Mouse (Mus musculus): Measurements from ENCODE around the gene Fbxl19. TPM values are rescaled to one million over a fixed set of nuclear protein-coding genes. Genes with fewer than 3 reads are reported as not detected.
"Not testable (repeated sequence)": the region's sequence is repeated elsewhere in the genome, so short reads cannot be mapped to it uniquely, and the experiment has no call there.

Fbxl19 gene
- total RNA-seq, 2 experiments from 2014 or later: 73.0 to 73.5 TPM

GRCm38 (mm10) chr7:127766851-127767609 is 22.7 kb downstream of the Fbxl19 start:
- DNase-seq (ENCODE audit: low spot score in 2 of 2): no peak

- no peak for DNase-seq (ENCODE audit: low spot score in 2 of 2)
Measured at GRCm38 (mm10) chr7:127767671-127768345, 23.5 kb downstream of the Fbxl19 start.

- DNase-seq (ENCODE audit: low spot score in 2 of 2): no peak
Measured at GRCm38 (mm10) chr7:127768346-127768996, 24.1 kb downstream of the Fbxl19 start.

GRCm38 (mm10) chr7:127768997-127769593 is 24.8 kb downstream of the Fbxl19 start:
- DNase-seq (ENCODE audit: low spot score in 2 of 2): peak; percentile 97 to 99

GRCm38 (mm10) chr7:127769651-127770038 is 25.3 kb downstream of the Fbxl19 start, which contains the start of gene Orai3:
Gene Orai3, plus strand, starts transcription at chr7:127769815.
- peak; percentile 85 to 88 for DNase-seq (ENCODE audit: low spot score in 2 of 2)

GRCm38 (mm10) chr7:127770039-127770905 is 25.9 kb downstream of the Fbxl19 start:
- no peak for DNase-seq (ENCODE audit: low spot score in 2 of 2)

- peak; percentile 48 to 68 for DNase-seq (ENCODE audit: low spot score in 2 of 2)
Measured at GRCm38 (mm10) chr7:127771262-127771661, 26.9 kb downstream of the Fbxl19 start.

GRCm38 (mm10) chr7:127772080-127772479 is 27.7 kb downstream of the Fbxl19 start:
- no peak for DNase-seq (ENCODE audit: low spot score in 2 of 2)

- no peak for DNase-seq (ENCODE audit: low spot score in 2 of 2)
Measured at GRCm38 (mm10) chr7:127772557-127772956, 28.2 kb downstream of the Fbxl19 start.

GRCm38 (mm10) chr7:127773664-127774384 is 29.5 kb downstream of the Fbxl19 start:
- DNase-seq (ENCODE audit: low spot score in 2 of 2): peak; percentile 63 to 71

GRCm38 (mm10) chr7:127775837-127776236 is 31.5 kb downstream of the Fbxl19 start:
- DNase-seq (ENCODE audit: low spot score in 2 of 2): not testable (repeated sequence)

GRCm38 (mm10) chr7:127776426-127776825 is 32.1 kb downstream of the Fbxl19 start, which contains the start of gene Setd1a:
Gene Setd1a, plus strand, starts transcription at chr7:127776670.
- DNase-seq (ENCODE audit: low spot score in 2 of 2): peak; percentile 86 to 91

- DNase-seq (ENCODE audit: low spot score in 2 of 2): peak; percentile 97 to 98
Measured at GRCm38 (mm10) chr7:127776878-127777473, 32.6 kb downstream of the Fbxl19 start.

GRCm38 (mm10) chr7:127777474-127778266 is 33.3 kb downstream of the Fbxl19 start:
- DNase-seq (ENCODE audit: low spot score in 2 of 2): peak in 1 of 2 experiments; percentile 39

GRCm38 (mm10) chr7:127778350-127778749 is 34.0 kb downstream of the Fbxl19 start:
- DNase-seq (ENCODE audit: low spot score in 2 of 2): no peak

GRCm38 (mm10) chr7:127785308-127785707 is 41.0 kb downstream of the Fbxl19 start, which contains the start of gene Gm49388:
Gene Gm49388, plus strand, starts transcription at chr7:127785608.
- no peak for DNase-seq (ENCODE audit: low spot score in 2 of 2)

- no peak for DNase-seq (ENCODE audit: low spot score in 2 of 2)
Measured at GRCm38 (mm10) chr7:127797076-127797845, 52.9 kb downstream of the Fbxl19 start.

- no peak for DNase-seq (ENCODE audit: low spot score in 2 of 2)
Measured at GRCm38 (mm10) chr7:127798591-127798990, 54.2 kb downstream of the Fbxl19 start.
